Mouse (Mus musculus): Measurements from ENCODE around the gene Gcm2.

The Gcm2 gene

GRCm38 (mm10) chr13:41079859-41080258 is 31.0 kb downstream of the Gcm2 start:
- no peak for DNase-seq (ENCODE audit: low read depth, low spot score)

GRCm38 (mm10) chr13:41079421-41079780 is 31.4 kb downstream of the Gcm2 start, which contains the start of gene Mak:
Mak (minus strand) TSS chr13:41079706.
- peak; percentile 23 for DNase-seq (ENCODE audit: low read depth, low spot score)

DNA sequence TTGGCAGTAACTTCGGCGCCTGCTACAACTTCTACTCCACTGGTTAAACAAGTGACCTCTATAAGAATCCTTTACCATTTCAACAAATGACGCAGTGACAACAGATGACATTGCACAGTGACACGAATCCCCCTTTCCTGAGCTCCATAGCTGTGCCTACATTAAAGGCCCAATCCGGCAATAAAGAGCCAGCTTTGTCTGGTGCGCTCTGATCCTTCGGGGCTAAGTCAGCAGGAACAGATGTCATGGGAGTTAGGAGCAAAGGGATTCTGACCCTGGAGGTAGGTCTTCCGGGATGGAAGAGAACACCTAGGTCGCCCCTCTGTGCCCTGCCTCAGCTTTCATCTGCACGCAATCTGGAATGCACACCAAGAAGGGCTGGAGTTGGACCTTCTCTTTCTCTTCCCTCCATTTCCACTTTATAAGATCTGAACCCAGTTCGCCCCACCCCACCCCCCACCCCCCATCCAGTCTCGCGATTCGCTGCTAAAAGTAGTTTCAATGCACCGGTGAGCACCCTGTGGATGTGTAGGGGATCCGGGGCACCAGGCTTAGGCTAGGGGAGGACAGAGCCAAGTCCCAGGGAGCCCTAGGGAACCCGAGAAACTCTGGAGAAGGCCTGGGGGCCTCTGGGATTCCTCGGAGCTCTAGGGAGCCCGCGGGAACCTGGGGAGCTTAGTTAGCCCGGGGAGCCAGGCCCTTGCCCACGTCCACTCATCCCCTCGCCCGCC is 32.0 kb downstream of the Gcm2 start:
- no peak for DNase-seq (ENCODE audit: low read depth, low spot score)

DNA sequence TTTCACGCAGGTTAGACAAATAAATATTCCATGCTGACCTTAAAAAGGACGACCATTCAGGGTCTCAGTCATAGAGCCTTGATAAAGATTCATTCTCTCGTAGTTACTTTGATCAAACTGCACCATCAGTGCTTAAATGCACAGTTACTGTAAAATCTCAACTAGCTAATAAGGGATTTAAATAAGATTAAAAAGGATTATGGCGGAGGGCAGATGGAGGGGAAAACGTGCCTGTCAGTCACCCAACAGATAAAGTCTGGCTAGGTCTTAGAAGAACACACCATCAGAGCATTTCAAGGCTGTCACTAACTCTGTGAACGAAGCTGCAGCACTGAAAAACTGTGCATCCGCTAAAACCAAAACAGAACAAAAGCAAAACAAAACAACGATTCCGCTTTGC is 32.9 kb downstream of the Gcm2 start:
- no peak for DNase-seq (ENCODE audit: low read depth, low spot score)

- no peak for DNase-seq (ENCODE audit: low read depth, low spot score)
Measured at GRCm38 (mm10) chr13:41073819-41074218, 37.0 kb downstream of the Gcm2 start.

GRCm38 (mm10) chr13:41071617-41072016 is 39.2 kb downstream of the Gcm2 start:
- DNase-seq (ENCODE audit: low read depth, low spot score) = no peak

DNA sequence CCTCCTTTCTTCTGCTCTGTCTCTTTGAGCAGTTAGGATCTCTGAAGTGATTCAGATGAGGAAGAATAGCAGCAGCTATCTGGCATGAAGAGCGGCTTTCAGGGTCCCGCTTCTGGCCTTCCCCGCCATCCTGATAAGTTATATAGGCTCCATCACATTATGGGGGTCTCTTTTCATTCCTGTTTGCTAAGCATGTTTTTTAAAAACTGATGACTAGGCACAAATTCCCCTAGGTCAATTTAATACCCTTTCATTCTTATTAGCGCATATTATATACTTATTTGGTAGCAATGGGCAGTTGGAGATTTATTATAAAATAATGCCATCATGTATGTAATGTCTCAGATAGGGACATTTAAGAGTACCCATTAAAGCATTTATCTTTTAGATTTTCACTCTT is 43.2 kb downstream of the Gcm2 start:
- DNase-seq (ENCODE audit: low read depth, low spot score) = no peak

GRCm38 (mm10) chr13:41051965-41052364 is 58.9 kb downstream of the Gcm2 start:
- DNase-seq (ENCODE audit: low read depth, low spot score) = no peak
